Mouse (Mus musculus): ENCODE data around the gene Tldc2.
A peak's percentile ranks its signal among the peaks of the same experiment; 100 is the strongest.

Tldc2 gene

GRCm38 (mm10) chr2:157063241-157063700, 23.6 kb upstream of the Tldc2 start:
- no peak for DNase-seq (ENCODE audit: low spot score)

GRCm38 (mm10) chr2:157064136-157064535, 22.7 kb upstream of the Tldc2 start:
- no peak for DNase-seq (ENCODE audit: low spot score)

GRCm38 (mm10) chr2:157064978-157065878, 21.6 kb upstream of the Tldc2 start:
- DNase-seq (ENCODE audit: low spot score) = no peak

GRCm38 (mm10) chr2:157065879-157066226, 21.0 kb upstream of the Tldc2 start:
- DNase-seq (ENCODE audit: low spot score) = peak; percentile 52

GRCm38 (mm10) chr2:157066731-157067430, 20.0 kb upstream of the Tldc2 start:
- DNase-seq (ENCODE audit: low spot score) = no peak

GRCm38 (mm10) chr2:157068701-157069354, 18.0 kb upstream of the Tldc2 start:
- no peak for DNase-seq (ENCODE audit: low spot score)

DNA sequence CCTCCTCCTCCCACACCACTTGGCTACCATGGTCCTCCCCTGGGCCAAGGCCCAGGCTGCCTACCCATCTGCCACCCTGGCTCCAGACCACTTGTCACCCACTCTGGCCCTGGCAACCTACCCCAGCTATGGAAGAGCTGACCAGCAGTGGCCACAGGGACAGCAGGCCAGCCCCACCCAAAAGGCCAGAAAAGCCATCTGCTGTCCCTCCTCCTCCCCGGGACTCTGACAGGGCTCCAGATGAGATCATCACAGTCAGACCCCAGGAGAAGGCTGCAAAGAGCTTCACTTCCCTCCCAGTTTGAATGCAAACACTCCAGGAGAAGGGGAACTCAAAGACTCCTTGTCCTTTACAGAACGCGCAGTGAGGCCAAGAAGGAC, 17.5 kb upstream of the Tldc2 start:
- DNase-seq (ENCODE audit: low spot score) = no peak

GRCm38 (mm10) chr2:157069755-157070315, 17.0 kb upstream of the Tldc2 start:
- peak; percentile 86 for DNase-seq (ENCODE audit: low spot score)

DNA sequence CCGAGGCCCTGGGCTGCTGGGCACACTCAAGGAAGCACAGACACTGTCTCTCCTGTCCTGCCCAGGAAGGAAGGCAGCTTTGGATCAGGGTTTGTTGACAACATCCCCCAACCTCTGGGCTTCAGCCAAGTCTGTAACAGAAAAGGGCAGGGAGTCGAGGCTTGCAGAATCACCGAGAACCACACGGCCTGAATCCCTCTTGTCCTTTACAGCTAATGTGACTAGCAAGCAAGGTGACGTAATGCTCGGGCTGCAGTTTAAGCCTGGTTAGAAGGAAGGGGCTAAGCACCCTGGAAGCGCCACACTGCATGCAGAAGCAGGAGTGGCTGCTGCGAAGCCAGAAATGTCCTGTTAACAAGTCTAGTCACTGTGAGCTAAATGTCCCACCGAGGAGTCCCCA, 16.5 kb upstream of the Tldc2 start:
- DNase-seq (ENCODE audit: low spot score) = peak; percentile 89

GRCm38 (mm10) chr2:157071556-157071955, 15.3 kb upstream of the Tldc2 start:
- peak; percentile 73 for DNase-seq (ENCODE audit: low spot score)

DNA sequence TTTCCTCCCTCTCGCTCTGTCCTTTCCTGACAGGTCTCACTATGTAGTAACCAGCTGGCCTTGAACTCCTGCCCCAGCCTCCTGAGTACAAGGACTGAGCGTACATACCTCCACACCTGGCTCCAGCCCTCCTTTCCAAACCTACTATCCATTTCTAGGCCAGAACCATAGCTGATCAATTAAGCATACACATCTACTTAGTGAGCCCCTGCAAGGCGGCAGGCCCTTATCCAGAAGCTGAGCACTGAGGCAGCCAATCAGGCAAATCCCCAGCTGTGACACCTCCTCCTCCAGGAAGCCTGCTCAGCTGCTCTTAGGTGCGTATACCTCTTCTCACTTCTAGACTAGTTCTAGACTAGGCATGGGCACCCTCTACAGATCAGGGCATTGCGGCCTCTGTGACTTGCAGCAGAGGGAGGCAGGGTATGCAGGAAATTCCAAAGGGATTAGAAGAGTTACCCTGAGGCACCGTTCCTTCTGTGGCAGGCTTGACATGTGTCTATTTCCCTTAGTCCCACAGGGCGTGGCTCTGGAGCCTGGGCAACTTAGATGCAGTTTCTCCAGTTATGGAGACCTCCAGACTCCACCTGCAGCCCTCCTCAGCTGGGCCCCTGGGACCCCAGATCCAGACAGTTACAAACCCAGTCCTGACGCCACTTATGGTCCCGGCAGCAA, 14.4 kb upstream of the Tldc2 start:
- no peak for DNase-seq (ENCODE audit: low spot score)

GRCm38 (mm10) chr2:157073378-157074052, 13.3 kb upstream of the Tldc2 start:
- DNase-seq (ENCODE audit: low spot score) = no peak

DNA sequence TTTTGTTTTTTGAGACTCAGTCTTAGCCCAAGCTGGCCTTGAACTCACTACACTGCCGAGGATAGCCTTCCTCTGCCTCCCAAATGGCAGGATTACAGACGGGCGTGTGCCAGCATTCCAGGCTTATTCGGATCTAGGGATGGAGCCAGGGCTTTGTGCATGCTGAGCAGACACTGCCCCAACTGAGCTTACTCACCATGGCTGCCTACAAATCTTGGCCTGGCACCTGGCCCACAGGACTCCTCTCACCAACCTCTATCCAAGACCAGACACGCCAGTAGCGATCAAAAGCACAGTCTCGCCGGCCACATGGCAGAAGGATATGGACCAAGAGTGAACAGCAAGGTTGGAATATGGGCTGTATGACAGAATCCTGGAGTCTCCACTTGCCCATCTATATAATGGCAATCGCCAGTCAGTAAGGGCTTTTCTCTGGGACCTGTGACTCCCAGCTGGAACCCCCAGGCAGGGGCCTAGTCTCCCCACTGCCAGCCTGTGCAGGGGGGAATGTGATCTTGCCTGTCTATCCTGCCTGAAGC, 12.6 kb upstream of the Tldc2 start:
- DNase-seq (ENCODE audit: low spot score) = peak; percentile 52

DNA sequence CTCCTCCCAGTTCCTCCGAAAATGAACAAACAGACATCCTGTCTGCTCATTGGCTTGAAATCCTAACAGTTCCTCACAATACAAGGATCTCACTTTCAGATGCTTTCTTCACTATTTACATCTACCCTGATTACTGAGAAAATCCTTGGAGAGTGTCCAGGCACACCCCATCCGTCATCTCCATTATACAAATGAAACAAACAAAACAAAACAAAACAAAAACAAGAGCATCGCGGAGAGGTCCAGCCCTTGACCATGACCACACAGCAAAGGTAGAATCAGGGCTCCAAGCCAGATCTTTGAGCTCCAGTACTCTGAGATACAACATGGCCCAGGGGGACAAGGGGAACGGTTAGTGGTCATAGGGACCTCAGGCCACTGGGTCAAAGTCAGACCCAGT, 12.1 kb upstream of the Tldc2 start:
- no peak for DNase-seq (ENCODE audit: low spot score)

- no peak for DNase-seq (ENCODE audit: low spot score)
These were observed 11.6 kb upstream of the Tldc2 start for GRCm38 (mm10) chr2:157075226-157075625.

GRCm38 (mm10) chr2:157075685-157076084, 11.2 kb upstream of the Tldc2 start:
- peak; percentile 73 for DNase-seq (ENCODE audit: low spot score)

GRCm38 (mm10) chr2:157076585-157076984, 10.3 kb upstream of the Tldc2 start:
- DNase-seq (ENCODE audit: low spot score) = no peak

DNA sequence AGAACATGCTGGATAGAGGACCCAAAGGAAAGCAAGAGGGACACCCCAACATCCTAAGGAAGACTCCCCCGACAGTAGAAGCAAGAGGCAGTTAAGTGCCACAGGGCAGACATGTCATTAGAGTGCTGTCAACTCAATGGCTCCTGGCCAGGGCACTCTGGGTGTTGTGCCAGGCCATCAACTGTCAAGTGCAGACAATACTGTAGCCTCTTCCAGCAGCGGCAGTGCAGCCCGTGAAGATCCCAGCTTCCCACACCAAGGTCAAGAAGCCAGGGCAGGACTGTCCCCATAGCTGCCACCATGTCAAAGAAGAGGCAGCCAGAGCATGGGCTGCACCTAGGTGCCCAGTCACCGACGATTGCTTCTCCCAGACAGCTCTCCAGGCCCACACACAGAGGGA, 9.7 kb upstream of the Tldc2 start:
- DNase-seq (ENCODE audit: low spot score) = peak; percentile 87

GRCm38 (mm10) chr2:157077641-157078058, 9.2 kb upstream of the Tldc2 start:
- DNase-seq (ENCODE audit: low spot score) = peak; percentile 98

DNA sequence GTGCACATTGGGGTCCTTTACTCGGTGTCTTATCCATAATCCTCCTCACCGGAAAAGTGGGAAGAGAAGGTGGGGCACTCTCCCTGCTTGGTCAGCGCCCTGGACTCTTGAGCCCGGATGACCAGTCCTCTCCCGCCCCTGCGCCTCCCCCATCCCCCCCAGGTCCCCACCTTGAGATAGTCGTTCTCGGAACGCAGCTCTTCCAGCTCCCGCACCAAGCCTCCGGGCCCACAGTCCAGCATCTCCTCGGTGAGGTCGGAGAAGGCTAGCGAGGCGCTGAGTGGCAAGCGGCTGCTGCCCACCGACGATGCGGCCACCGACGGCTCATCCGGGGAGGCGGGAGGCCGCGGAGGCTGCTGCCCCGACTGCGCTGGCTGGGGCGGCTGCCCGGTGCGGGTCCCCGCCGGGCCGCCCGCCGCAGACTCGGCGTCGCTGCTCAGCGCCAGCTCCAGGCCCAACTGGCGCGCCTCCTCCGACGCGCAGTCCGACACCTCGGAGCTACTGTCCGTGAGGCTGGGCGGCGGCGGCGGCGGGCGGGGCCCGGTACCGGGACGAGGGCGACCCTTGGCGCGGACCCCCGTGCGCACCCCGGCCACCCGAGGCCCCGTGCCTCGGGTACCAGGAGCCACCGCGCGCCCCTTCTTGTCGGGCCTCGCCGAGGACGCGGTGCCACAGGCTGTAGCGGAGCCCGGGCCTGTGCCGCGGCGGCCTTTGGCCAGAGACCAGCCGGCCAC, 8.6 kb upstream of the Tldc2 start:
- no peak for DNase-seq (ENCODE audit: low spot score)

All from adipocyte (in vitro differentiated cells).